Mouse (Mus musculus): ENCODE data around the gene Gm6657.

- TF ChIP-seq POLR2A (IDR thresholded peaks at IDR 0.05; ENCODE audit: borderline replicate concordance, insufficient read depth, low read length) (no peak), CTCF (IDR thresholded peaks at IDR 0.05; ENCODE audit: borderline replicate concordance, insufficient read depth, low read depth, low read length) (no peak)
Observed at GRCm38 (mm10) chr12:78153308-78154002, 40.6 kb upstream of the Gm6657 start.

Data from cerebellum, adult 2 months (tissue).